Mouse (Mus musculus): ENCODE measurements around the gene Ankrd9.

- TF ChIP-seq CTCF (IDR thresholded peaks at IDR 0.05 in 2 of 3, conservative IDR thresholded peaks at IDR 0.05 in 1 of 3; ENCODE audit: control insufficient read depth in 1 of 3, insufficient read depth in 1 of 3, low read depth in 2 of 3, low read length in 3 of 3, poor library complexity in 1 of 3, severe bottlenecking in 1 of 3) (no peak), TCF12 (IDR thresholded peaks at IDR 0.05; ENCODE audit: low read depth, low read length) (no peak), E2F4 (IDR thresholded peaks at IDR 0.05; ENCODE audit: borderline replicate concordance, low read depth, low read length) (no peak), POLR2A (IDR thresholded peaks at IDR 0.05; ENCODE audit: control insufficient read depth in 1 of 2, insufficient read depth in 1 of 2, low read depth in 1 of 2, low read length in 2 of 2, poor library complexity in 1 of 2) (no peak), MAX (IDR thresholded peaks at IDR 0.05; ENCODE audit: low read length) (no peak), GATA1 (IDR thresholded peaks at IDR 0.05; ENCODE audit: low read depth, low read length) (no peak), MYC (IDR thresholded peaks at IDR 0.05; ENCODE audit: low read depth, low read length) (no peak), EP300 (IDR thresholded peaks at IDR 0.05; ENCODE audit: low read depth in 1 of 2, low read length in 2 of 2) (no peak)
These were observed 968 bp upstream of the Ankrd9 start for GRCm38 (mm10) chr12:110979808-110980207.
